ENCODE assay signal across 11 mouse cellular contexts in genomic region chr19:54175766-54176165, GRCm38 (mm10).
A peak's percentile ranks its signal among the peaks of the same experiment; 100 is the strongest.
DNase-seq lines count a peak whose midpoint lies in the region; ATAC-seq and TF ChIP-seq lines count a peak whose summit lies in the region.
"Had no signal": no experiment of that assay in that cellular context is flagged by ENCODE, and none has a peak within 500 bp of the region (broad histone marks: within the 10 kb centered on the region; RNA-seq: fewer than 3 reads in every experiment).

No protein-coding gene starts in this region.

- no peak for ATAC-seq in kidney, embryonic 15.5 days (replicated peaks; ENCODE audit: low FRiP score)
- ATAC-seq in embryonic facial prominence, embryonic 14.5 days (ENCODE audit: low read depth), result no peak
- ATAC-seq: activated CD4-positive, CD25-positive, alpha-beta regulatory T cell, adult 4 months had no signal

- H3K79me2 ChIP-seq in MEL (ENCODE audit: control insufficient read depth, insufficient read depth, low read length, poor library complexity), result no peaks in the 10 kb centered on the region

- TF ChIP-seq RAD21 in MEL (IDR thresholded peaks at IDR 0.05; ENCODE audit: low read depth, low read length), result no peak; the same call in none of the 2 replicates

- WGBS in kidney, embryonic 15.5 days, result 40% methylated on average over 7 of the region's 7 CpGs
- WGBS in embryonic facial prominence, embryonic 14.5 days, result 40% methylated on average over 7 of the region's 7 CpGs

- no peak overlapping the region for H3K4me3 ChIP-seq in kidney, embryonic 15.5 days (replicated peaks)
- no peak overlapping the region for H3K4me3 ChIP-seq in MEL (ENCODE audit: control insufficient read depth in 1 of 2, insufficient read depth in 1 of 2, low read depth in 2 of 2, low read length in 2 of 2)
- H3K4me3 ChIP-seq in embryonic facial prominence, embryonic 14.5 days (ENCODE audit: low read depth, low read length), result no peak overlapping the region
- H3K4me3 ChIP-seq: embryonic facial prominence, embryonic 15.5 days; neural tube, embryonic 12.5 days had no signal

- no peaks in the 10 kb centered on the region for H3K9me3 ChIP-seq in kidney, embryonic 15.5 days (replicated peaks)
- H3K9me3 ChIP-seq in MEL (replicated peaks; ENCODE audit: insufficient read depth, low read length), result no peaks in the 10 kb centered on the region
- no peaks in the 10 kb centered on the region for H3K9me3 ChIP-seq in embryonic facial prominence, embryonic 14.5 days (ENCODE audit: control insufficient read depth, low read length)
- H3K9me3 ChIP-seq: embryonic facial prominence, embryonic 15.5 days; neural tube, embryonic 12.5 days had no signal

- TF ChIP-seq POLR2A in MEL (IDR thresholded peaks at IDR 0.05; ENCODE audit: control insufficient read depth in 1 of 2, insufficient read depth in 1 of 2, low read depth in 1 of 2, low read length in 2 of 2, poor library complexity in 1 of 2), result no peak

- peak; percentile 33 for DNase-seq in kidney, postnatal 14 days
- DNase-seq in A20 (ENCODE audit: low read depth, low spot score) (peak; percentile 11), MEL (ENCODE audit: low read depth, low spot score) (peak; percentile 76)
- DNase-seq in embryonic facial prominence, embryonic 14.5 days (ENCODE audit: low spot score), result peak; percentile 74
- DNase-seq in spleen, postnatal 4 days (ENCODE audit: low spot score in 2 of 2), result no peak
- no peak for DNase-seq in layer of hippocampus, adult 8-10 months (ENCODE audit: low spot score in 2 of 2)

- H3K4me1 ChIP-seq in kidney, embryonic 15.5 days, result peaks cover 5% of the 10 kb centered on the region; the same call in 1 of the 2 replicates
- no peaks in the 10 kb centered on the region for H3K4me1 ChIP-seq in MEL (ENCODE audit: control insufficient read depth in 1 of 2, insufficient read depth in 2 of 2, low read length in 2 of 2)
- H3K4me1 ChIP-seq in embryonic facial prominence, embryonic 14.5 days (ENCODE audit: control insufficient read depth, insufficient read depth, low read length), result no peaks in the 10 kb centered on the region
- H3K4me1 ChIP-seq: embryonic facial prominence, embryonic 15.5 days had no signal

- TF ChIP-seq EP300 in MEL (IDR thresholded peaks at IDR 0.05; ENCODE audit: low read depth in 1 of 2, low read length in 2 of 2), result no peak

- H3K27ac ChIP-seq in kidney, embryonic 15.5 days, result no peak overlapping the region
- no peak overlapping the region for H3K27ac ChIP-seq in MEL (ENCODE audit: control insufficient read depth, low read depth, low read length)
- H3K27ac ChIP-seq in embryonic facial prominence, embryonic 14.5 days (replicated peaks; ENCODE audit: low read depth, low read length), result no peak overlapping the region
- H3K27ac ChIP-seq: embryonic facial prominence, embryonic 15.5 days; liver, embryonic 14.5 days; neural tube, embryonic 12.5 days had no signal

- H3K27me3 ChIP-seq in kidney, embryonic 15.5 days, result 0 out of 2 replicates have a peak, but pooled peaks cover 3% of the 10 kb centered on the region
- H3K27me3 ChIP-seq in MEL (ENCODE audit: control insufficient read depth in 1 of 2, insufficient read depth in 2 of 2, low read length in 2 of 2), result peaks cover 0 to under 1% of the 10 kb centered on the region in 2 experiments; a peak in 1 of 4 replicates
- H3K27me3 ChIP-seq in embryonic facial prominence, embryonic 14.5 days (replicated peaks; ENCODE audit: control insufficient read depth, insufficient read depth, low read length), result no peaks in the 10 kb centered on the region
- H3K27me3 ChIP-seq: embryonic facial prominence, embryonic 15.5 days; neural tube, embryonic 12.5 days had no signal

- no peaks in the 10 kb centered on the region for H3K36me3 ChIP-seq in kidney, embryonic 15.5 days
- no peaks in the 10 kb centered on the region for H3K36me3 ChIP-seq in MEL (ENCODE audit: control insufficient read depth in 1 of 2, insufficient read depth in 2 of 2, low read length in 2 of 2)
- H3K36me3 ChIP-seq in embryonic facial prominence, embryonic 14.5 days (ENCODE audit: control insufficient read depth, insufficient read depth, low read length), result no peaks in the 10 kb centered on the region
- H3K36me3 ChIP-seq: embryonic facial prominence, embryonic 15.5 days; neural tube, embryonic 12.5 days had no signal

- no peak for TF ChIP-seq CTCF in MEL (IDR thresholded peaks at IDR 0.05 in 2 of 3, conservative IDR thresholded peaks at IDR 0.05 in 1 of 3; ENCODE audit: control insufficient read depth in 1 of 3, insufficient read depth in 1 of 3, low read depth in 2 of 3, low read length in 3 of 3, poor library complexity in 1 of 3, severe bottlenecking in 1 of 3)

- no peak overlapping the region for H3K9ac ChIP-seq in kidney, embryonic 15.5 days
- H3K9ac ChIP-seq in MEL (ENCODE audit: control insufficient read depth, low read depth, low read length, poor library complexity, severe bottlenecking), result no peak overlapping the region
- H3K9ac ChIP-seq in embryonic facial prominence, embryonic 14.5 days (ENCODE audit: low read depth, low read length), result no peak overlapping the region
- H3K9ac ChIP-seq: embryonic facial prominence, embryonic 15.5 days; liver, embryonic 14.5 days; neural tube, embryonic 12.5 days had no signal

- H3K4me2 ChIP-seq in kidney, embryonic 15.5 days, result no peak overlapping the region
- H3K4me2 ChIP-seq in embryonic facial prominence, embryonic 14.5 days (ENCODE audit: low read depth, low read length), result no peak overlapping the region
- H3K4me2 ChIP-seq: embryonic facial prominence, embryonic 15.5 days; neural tube, embryonic 12.5 days had no signal

TF ChIP-seq in MEL, 35 proteins besides CTCF, POLR2A, EP300 and RAD21:
- TF ChIP-seq GATA1 (IDR thresholded peaks at IDR 0.05; ENCODE audit: low read depth, low read length), result no peak
- TF ChIP-seq KAT2A (conservative IDR thresholded peaks at IDR 0.05; ENCODE audit: low read depth, low read length), result no peak
- no peak for TF ChIP-seq UBTF (IDR thresholded peaks at IDR 0.05; ENCODE audit: borderline replicate concordance, insufficient read depth, low read depth, low read length)
- no peak for TF ChIP-seq NRF1 (IDR thresholded peaks at IDR 0.05; ENCODE audit: insufficient read depth, low read depth, low read length, poor library complexity, severe bottlenecking)
- no peak for TF ChIP-seq CHD1 (IDR thresholded peaks at IDR 0.05; ENCODE audit: low read depth, low read length)
- TF ChIP-seq SMC3 (IDR thresholded peaks at IDR 0.05; ENCODE audit: low read depth, low read length), result peak; percentile 10; the same call in 1 of the 2 replicates
- TF ChIP-seq CHD2 (IDR thresholded peaks at IDR 0.05; ENCODE audit: low read length), result no peak
- peak; percentile 61; the same call in 1 of the 2 replicates for TF ChIP-seq SIN3A (IDR thresholded peaks at IDR 0.05; ENCODE audit: low read length)
- no peak for TF ChIP-seq ZKSCAN1 (IDR thresholded peaks at IDR 0.05; ENCODE audit: low read depth, low read length)
- TF ChIP-seq E2F4 (IDR thresholded peaks at IDR 0.05; ENCODE audit: borderline replicate concordance, low read depth, low read length), result no peak

Comparison
In these comparisons a context has a peak if more than half of its experiments do, and no peak if none do; other contexts are left out.
1. DNase-seq: peak in kidney, postnatal 14 days (single experiment), A20 (single experiment), MEL (single experiment) and embryonic facial prominence, embryonic 14.5 days (single experiment); none in spleen, postnatal 4 days (0 of 2) and layer of hippocampus, adult 8-10 months (0 of 2).